Mouse (Mus musculus) forebrain, embryonic 16.5 days (tissue): ENCODE data around the gene Boc. TPM values are rescaled to one million over a fixed set of nuclear protein-coding genes. Genes with fewer than 3 reads are reported as not detected.

ENCODE experiments used
- ATAC-seq: fragments of 200-750 bp; cut with Nextera tagmentation; 2 replicates; pipeline ENCODE4 v1.8.0; 2017; ENCODE audit warnings: mild to moderate bottlenecking, moderate library complexity
- H3K27ac ChIP-seq: fragments of 300-500 bp; sonication (generic); 2 replicates; pipeline ENCODE4 v1.5.1; 2014; ENCODE audit warnings: low read length, control low read depth
- H3K27me3 ChIP-seq: fragments of 300-500 bp; sonication (generic); replicated peaks from 2 replicates; pipeline ENCODE4 v1.6.1; 2014; ENCODE audit warnings: low read length; ENCODE audit not compliant: control insufficient read depth, insufficient read depth
- H3K36me3 ChIP-seq: fragments of 300-500 bp; sonication (generic); 2 replicates; pipeline ENCODE4 v1.6.1; 2014; ENCODE audit not compliant: control insufficient read depth, insufficient read depth
- H3K4me1 ChIP-seq: fragments of 300-500 bp; sonication (generic); replicated peaks from 2 replicates; pipeline ENCODE4 v1.6.1; 2014; ENCODE audit warnings: low read length; ENCODE audit not compliant: control insufficient read depth, insufficient read depth
- H3K4me2 ChIP-seq: fragments of 300-500 bp; sonication (generic); 2 replicates; pipeline ENCODE4 v1.6.1; 2014; ENCODE audit warnings: mild to moderate bottlenecking, low read length, control low read depth
- H3K4me3 ChIP-seq: fragments of 300-500 bp; sonication (generic); replicated peaks from 2 replicates; pipeline ENCODE4 v1.5.1; 2014; ENCODE audit warnings: mild to moderate bottlenecking, low read length, control low read depth
- H3K9ac ChIP-seq: fragments of 300-500 bp; sonication (generic); replicated peaks from 2 replicates; pipeline ENCODE4 v1.6.1; 2014; ENCODE audit warnings: low read depth, low read length, control low read depth
- H3K9me3 ChIP-seq: fragments of 300-500 bp; sonication (generic); 2 replicates; pipeline ENCODE4 v1.6.1; 2016; ENCODE audit warnings: low read length; ENCODE audit not compliant: control insufficient read depth
- WGBS: fragments of 180-500 bp; shearing (Covaris S2); extraction: QIAGEN DNeasy Blood & Tissue Kit; methylation state at CpG from one replicate; pipeline ENCODE4 v1.1.7; 2014; 5-methylcytosine and 5-hydroxymethylcytosine counted together
- polyA plus RNA-seq: library from polyadenylated mRNA; unstranded; fragments of >200 nt; fragmentation: Nextera tagmentation; extraction: Ambion mirVana; gene quantifications from 2 replicates; pipeline ENCODE4 v1.2.1, GENCODE M21; 2015

Gene Boc
- polyA plus RNA-seq, 1 experiment from 2014 or later: 15.2 TPM

- Histone ChIP-seq H3K4me2 (no peak overlapping the region), H3K4me1 (peaks cover 51% of the 10 kb centered on the region), H3K4me3 (no peak overlapping the region), H3K9me3 (no peaks in the 10 kb centered on the region), H3K27ac (no peak overlapping the region), H3K36me3 (no peaks in the 10 kb centered on the region), H3K9ac (no peak overlapping the region), H3K27me3 (no peaks in the 10 kb centered on the region)
- WGBS: 75% methylated on average over 8 of the region's 8 CpGs
- no peak for ATAC-seq
Measured at GRCm38 (mm10) chr16:44546831-44547230, 11.9 kb downstream of the Boc start.

GRCm38 (mm10) chr16:44545939-44546338, 12.8 kb downstream of the Boc start:
- Histone ChIP-seq H3K4me1 (peaks cover 49% of the 10 kb centered on the region), H3K4me2 (no peak overlapping the region), H3K9ac (no peak overlapping the region), H3K27ac (no peak overlapping the region), H3K36me3 (no peaks in the 10 kb centered on the region), H3K27me3 (no peaks in the 10 kb centered on the region), H3K9me3 (no peaks in the 10 kb centered on the region), H3K4me3 (no peak overlapping the region)
- ATAC-seq: no peak
- 79% methylated on average over 2 of the region's 2 CpGs for WGBS

- Histone ChIP-seq H3K9ac (no peak overlapping the region), H3K27ac (no peak overlapping the region), H3K36me3 (no peaks in the 10 kb centered on the region), H3K9me3 (no peaks in the 10 kb centered on the region), H3K27me3 (no peaks in the 10 kb centered on the region), H3K4me1 (peaks cover 46% of the 10 kb centered on the region), H3K4me3 (no peak overlapping the region), H3K4me2 (no peak overlapping the region)
- ATAC-seq: no peak
- 25% methylated on average over 7 of the region's 7 CpGs for WGBS
Measured at GRCm38 (mm10) chr16:44545153-44545552, 13.5 kb downstream of the Boc start.

GRCm38 (mm10) chr16:44543098-44543497, 15.6 kb downstream of the Boc start:
- Histone ChIP-seq H3K4me1 (peaks cover 59% of the 10 kb centered on the region), H3K9me3 (no peaks in the 10 kb centered on the region), H3K4me2 (no peak overlapping the region), H3K9ac (no peak overlapping the region), H3K4me3 (no peak overlapping the region), H3K27ac (no peak overlapping the region), H3K27me3 (no peaks in the 10 kb centered on the region), H3K36me3 (no peaks in the 10 kb centered on the region)
- no peak for ATAC-seq
- WGBS: 49% methylated on average over 3 of the region's 3 CpGs

GRCm38 (mm10) chr16:44542029-44542690, 16.5 kb downstream of the Boc start:
- ATAC-seq: no peak
- H3K9ac ChIP-seq: no peak overlapping the region

GRCm38 (mm10) chr16:44539611-44540010, 19.1 kb downstream of the Boc start:
- H3K4me1 ChIP-seq: peaks cover 67% of the 10 kb centered on the region
- no peak overlapping the region for H3K4me2 ChIP-seq
- H3K4me3 ChIP-seq: no peak overlapping the region
- peak overlapping the region; percentile 39; the same call in 1 of the 2 replicates for H3K27ac ChIP-seq
- H3K27me3 ChIP-seq: no peaks in the 10 kb centered on the region
- H3K9me3 ChIP-seq: no peaks in the 10 kb centered on the region
- no peak for ATAC-seq
- H3K36me3 ChIP-seq: no peaks in the 10 kb centered on the region
- no peak overlapping the region for H3K9ac ChIP-seq
- 58% methylated on average over 8 of the region's 8 CpGs for WGBS

More at GRCm38 (mm10) chr16:44542029-44542690, 16.5 kb downstream of the Boc start:
- H3K36me3 ChIP-seq: no peaks in the 10 kb centered on the region
- no peak overlapping the region for H3K27ac ChIP-seq
- no peak overlapping the region for H3K4me2 ChIP-seq
- H3K4me1 ChIP-seq: peaks cover 61% of the 10 kb centered on the region
- H3K27me3 ChIP-seq: no peaks in the 10 kb centered on the region
- H3K9me3 ChIP-seq: no peaks in the 10 kb centered on the region
- 35% methylated on average over 3 of the region's 3 CpGs for WGBS
- H3K4me3 ChIP-seq: no peak overlapping the region

GRCm38 (mm10) chr16:44538401-44539395, 20.0 kb downstream of the Boc start:
- H3K27ac ChIP-seq: peak overlapping the region; percentile 73
- no peaks in the 10 kb centered on the region for H3K9me3 ChIP-seq
- 0 out of 2 replicates have a peak overlapping the region, but pooled peaks have one; percentile 14 for H3K4me2 ChIP-seq
- H3K9ac ChIP-seq: no peak overlapping the region
- no peaks in the 10 kb centered on the region for H3K36me3 ChIP-seq
- no peaks in the 10 kb centered on the region for H3K27me3 ChIP-seq
- H3K4me1 ChIP-seq: peaks cover 70% of the 10 kb centered on the region
- no peak overlapping the region for H3K4me3 ChIP-seq
- ATAC-seq: peak; percentile 79
- 38% methylated on average over 16 of the region's 16 CpGs for WGBS

- WGBS: 48% methylated on average over 7 of the region's 7 CpGs
- Histone ChIP-seq H3K36me3 (no peaks in the 10 kb centered on the region), H3K9me3 (no peaks in the 10 kb centered on the region), H3K27ac (no peak overlapping the region), H3K4me3 (no peak overlapping the region), H3K4me1 (peaks cover 82% of the 10 kb centered on the region), H3K27me3 (no peaks in the 10 kb centered on the region), H3K4me2 (no peak overlapping the region), H3K9ac (no peak overlapping the region)
- ATAC-seq: no peak
Measured at GRCm38 (mm10) chr16:44534122-44534521, 24.6 kb downstream of the Boc start.

- Histone ChIP-seq H3K4me3 (no peak overlapping the region), H3K4me1 (peaks cover 80% of the 10 kb centered on the region), H3K27ac (peak overlapping the region; percentile 71), H3K9me3 (no peaks in the 10 kb centered on the region), H3K36me3 (no peaks in the 10 kb centered on the region), H3K27me3 (no peaks in the 10 kb centered on the region), H3K4me2 (peak overlapping the region; percentile 40), H3K9ac (0 out of 2 replicates have a peak overlapping the region, but pooled peaks have one; percentile 19)
- 32% methylated on average over 8 of the region's 8 CpGs for WGBS
- ATAC-seq: no peak
Measured at GRCm38 (mm10) chr16:44533522-44533921, 25.2 kb downstream of the Boc start.
